Mouse (Mus musculus): ENCODE data around the gene Fndc9.

Gene Fndc9

GRCm38 (mm10) chr11:46273969-46274368 lies 38.6 kb downstream of the Fndc9 start:
- Histone ChIP-seq H3K27me3 (ENCODE audit: insufficient read depth, low read length) (no peaks in the 10 kb centered on the region), H3K4me1 (replicated peaks; ENCODE audit: low read depth, low read length) (peaks cover 27% of the 10 kb centered on the region), H3K4me3 (replicated peaks; ENCODE audit: low read length) (no peak overlapping the region), H3K36me3 (ENCODE audit: insufficient read depth, low read length) (peaks cover 30% of the 10 kb centered on the region), H3K9me3 (ENCODE audit: low read length) (no peaks in the 10 kb centered on the region)
- no peak for TF ChIP-seq NANOG (IDR thresholded peaks at IDR 0.05; ENCODE audit: borderline replicate concordance, low read length)
- TF ChIP-seq CTCF (conservative IDR thresholded peaks at IDR 0.05; ENCODE audit: low read length): peak; percentile 39

GRCm38 (mm10) chr11:46275302-46275701 lies 40.0 kb downstream of the Fndc9 start:
- peaks cover 35% of the 10 kb centered on the region for H3K36me3 ChIP-seq (ENCODE audit: insufficient read depth, low read length)
- H3K4me3 ChIP-seq (replicated peaks; ENCODE audit: low read length): no peak overlapping the region
- peaks cover 27% of the 10 kb centered on the region for H3K4me1 ChIP-seq (replicated peaks; ENCODE audit: low read depth, low read length)
- H3K9me3 ChIP-seq (ENCODE audit: low read length): no peaks in the 10 kb centered on the region
- peak; percentile 52 for TF ChIP-seq CTCF (conservative IDR thresholded peaks at IDR 0.05; ENCODE audit: low read length)
- no peak for TF ChIP-seq NANOG (IDR thresholded peaks at IDR 0.05; ENCODE audit: borderline replicate concordance, low read length)
- no peaks in the 10 kb centered on the region for H3K27me3 ChIP-seq (ENCODE audit: insufficient read depth, low read length)

GRCm38 (mm10) chr11:46276168-46276567 lies 40.8 kb downstream of the Fndc9 start:
- Histone ChIP-seq H3K9me3 (ENCODE audit: low read length) (no peaks in the 10 kb centered on the region), H3K4me3 (replicated peaks; ENCODE audit: low read length) (no peak overlapping the region), H3K4me1 (replicated peaks; ENCODE audit: low read depth, low read length) (peaks cover 27% of the 10 kb centered on the region), H3K27me3 (ENCODE audit: insufficient read depth, low read length) (no peaks in the 10 kb centered on the region), H3K36me3 (ENCODE audit: insufficient read depth, low read length) (peaks cover 35% of the 10 kb centered on the region)
- TF ChIP-seq POU5F1 (IDR thresholded peaks at IDR 0.05; ENCODE audit: borderline replicate concordance, low read length) (no peak), NANOG (IDR thresholded peaks at IDR 0.05; ENCODE audit: borderline replicate concordance, low read length) (no peak), CTCF (conservative IDR thresholded peaks at IDR 0.05; ENCODE audit: low read length) (no peak)

GRCm38 (mm10) chr11:46276778-46277177 lies 41.4 kb downstream of the Fndc9 start:
- TF ChIP-seq NANOG (IDR thresholded peaks at IDR 0.05; ENCODE audit: borderline replicate concordance, low read length) (no peak), CTCF (conservative IDR thresholded peaks at IDR 0.05; ENCODE audit: low read length) (peak; percentile 82)
- H3K36me3 ChIP-seq (ENCODE audit: insufficient read depth, low read length): peaks cover 35% of the 10 kb centered on the region
- H3K27me3 ChIP-seq (ENCODE audit: insufficient read depth, low read length): no peaks in the 10 kb centered on the region
- H3K9me3 ChIP-seq (ENCODE audit: low read length): no peaks in the 10 kb centered on the region
- H3K4me1 ChIP-seq (replicated peaks; ENCODE audit: low read depth, low read length): peaks cover 27% of the 10 kb centered on the region
- H3K4me3 ChIP-seq (replicated peaks; ENCODE audit: low read length): no peak overlapping the region

- TF ChIP-seq CTCF (conservative IDR thresholded peaks at IDR 0.05; ENCODE audit: low read length) (no peak), POU5F1 (IDR thresholded peaks at IDR 0.05; ENCODE audit: borderline replicate concordance, low read length) (no peak), NANOG (IDR thresholded peaks at IDR 0.05; ENCODE audit: borderline replicate concordance, low read length) (no peak)
- no peaks in the 10 kb centered on the region for H3K9me3 ChIP-seq (ENCODE audit: low read length)
- H3K4me1 ChIP-seq (replicated peaks; ENCODE audit: low read depth, low read length): peaks cover 27% of the 10 kb centered on the region
Observed at GRCm38 (mm10) chr11:46278140-46278539, 42.8 kb downstream of the Fndc9 start.

GRCm38 (mm10) chr11:46278709-46279108 lies 43.4 kb downstream of the Fndc9 start:
- no peak overlapping the region for H3K4me3 ChIP-seq (replicated peaks; ENCODE audit: low read length)
- H3K36me3 ChIP-seq (ENCODE audit: insufficient read depth, low read length): peaks cover 23% of the 10 kb centered on the region
- H3K4me1 ChIP-seq (replicated peaks; ENCODE audit: low read depth, low read length): peaks cover 27% of the 10 kb centered on the region
- TF ChIP-seq NANOG (IDR thresholded peaks at IDR 0.05; ENCODE audit: borderline replicate concordance, low read length) (no peak), CTCF (conservative IDR thresholded peaks at IDR 0.05; ENCODE audit: low read length) (no peak), POU5F1 (IDR thresholded peaks at IDR 0.05; ENCODE audit: borderline replicate concordance, low read length) (no peak)
- H3K9me3 ChIP-seq (ENCODE audit: low read length): no peaks in the 10 kb centered on the region
- H3K27me3 ChIP-seq (ENCODE audit: insufficient read depth, low read length): no peaks in the 10 kb centered on the region

More at GRCm38 (mm10) chr11:46278140-46278539, 42.8 kb downstream of the Fndc9 start:
- Histone ChIP-seq H3K4me3 (replicated peaks; ENCODE audit: low read length) (no peak overlapping the region), H3K36me3 (ENCODE audit: insufficient read depth, low read length) (peaks cover 29% of the 10 kb centered on the region), H3K27me3 (ENCODE audit: insufficient read depth, low read length) (no peaks in the 10 kb centered on the region)

- H3K36me3 ChIP-seq (ENCODE audit: insufficient read depth, low read length): peaks cover 16% of the 10 kb centered on the region
Observed at GRCm38 (mm10) chr11:46282612-46283011, 47.3 kb downstream of the Fndc9 start.

GRCm38 (mm10) chr11:46283800-46284199 lies 48.5 kb downstream of the Fndc9 start:
- Histone ChIP-seq H3K4me3 (replicated peaks; ENCODE audit: low read length) (no peak overlapping the region), H3K36me3 (ENCODE audit: insufficient read depth, low read length) (peaks cover 11% of the 10 kb centered on the region), H3K9me3 (ENCODE audit: low read length) (no peaks in the 10 kb centered on the region), H3K4me1 (replicated peaks; ENCODE audit: low read depth, low read length) (peaks cover 14% of the 10 kb centered on the region), H3K27me3 (ENCODE audit: insufficient read depth, low read length) (no peaks in the 10 kb centered on the region)
- TF ChIP-seq NANOG (IDR thresholded peaks at IDR 0.05; ENCODE audit: borderline replicate concordance, low read length) (no peak), POU5F1 (IDR thresholded peaks at IDR 0.05; ENCODE audit: borderline replicate concordance, low read length) (no peak), CTCF (conservative IDR thresholded peaks at IDR 0.05; ENCODE audit: low read length) (no peak)

More at GRCm38 (mm10) chr11:46282612-46283011, 47.3 kb downstream of the Fndc9 start:
- no peaks in the 10 kb centered on the region for H3K9me3 ChIP-seq (ENCODE audit: low read length)
- H3K4me1 ChIP-seq (replicated peaks; ENCODE audit: low read depth, low read length): peaks cover 16% of the 10 kb centered on the region
- TF ChIP-seq NANOG (IDR thresholded peaks at IDR 0.05; ENCODE audit: borderline replicate concordance, low read length): no peak
- no peak for TF ChIP-seq POU5F1 (IDR thresholded peaks at IDR 0.05; ENCODE audit: borderline replicate concordance, low read length)
- no peak for TF ChIP-seq CTCF (conservative IDR thresholded peaks at IDR 0.05; ENCODE audit: low read length)
- H3K4me3 ChIP-seq (replicated peaks; ENCODE audit: low read length): no peak overlapping the region
- no peaks in the 10 kb centered on the region for H3K27me3 ChIP-seq (ENCODE audit: insufficient read depth, low read length)

- Histone ChIP-seq H3K4me1 (replicated peaks; ENCODE audit: low read depth, low read length) (peaks cover 22% of the 10 kb centered on the region), H3K4me3 (replicated peaks; ENCODE audit: low read length) (no peak overlapping the region), H3K27me3 (ENCODE audit: insufficient read depth, low read length) (no peaks in the 10 kb centered on the region; the same call in 1 of the 2 replicates), H3K9me3 (ENCODE audit: low read length) (no peaks in the 10 kb centered on the region), H3K36me3 (ENCODE audit: insufficient read depth, low read length) (peaks cover 5% of the 10 kb centered on the region; the same call in 1 of the 2 replicates)
- TF ChIP-seq NANOG (IDR thresholded peaks at IDR 0.05; ENCODE audit: borderline replicate concordance, low read length): no peak
Observed at GRCm38 (mm10) chr11:46286803-46287202, 51.5 kb downstream of the Fndc9 start.

Data from E14TG2a.4 (cell line).